Mouse (Mus musculus) megakaryocyte, adult 5-6 weeks (primary cell): ENCODE measurements around the gene Kcnc1. TPM values are rescaled to one million over a fixed set of nuclear protein-coding genes. Genes with fewer than 3 reads are reported as not detected.

Experiments used
- ATAC-seq: 2 replicates; pipeline ENCODE4 v1.8.0; 2016; ENCODE audit warnings: mild to moderate bottlenecking, inconsistent platforms; ENCODE audit not compliant: poor library complexity, severe bottlenecking
- total RNA-seq, 2 experiments: library from RNA; stranded (forward) in 1 of 2; stranded (reverse) in 1 of 2; fragments of 153-499, 151-499 nt in 1 of 2; fragments of 221-1000, 200-1000 nt in 1 of 2; gene quantifications; 2 replicates each; pipeline versions ENCODE4 v1.2.3 to v1.2.4; 2015 to 2017

Kcnc1 gene
- total RNA-seq, 2 experiments from 2014 or later = 0.04 TPM

- ATAC-seq = no peak
Observed at GRCm38 (mm10) chr7:46466422-46466981, 70.2 kb downstream of the Kcnc1 start.

GRCm38 (mm10) chr7:46469542-46469941, 73.2 kb downstream of the Kcnc1 start:
- ATAC-seq = no peak

DNA sequence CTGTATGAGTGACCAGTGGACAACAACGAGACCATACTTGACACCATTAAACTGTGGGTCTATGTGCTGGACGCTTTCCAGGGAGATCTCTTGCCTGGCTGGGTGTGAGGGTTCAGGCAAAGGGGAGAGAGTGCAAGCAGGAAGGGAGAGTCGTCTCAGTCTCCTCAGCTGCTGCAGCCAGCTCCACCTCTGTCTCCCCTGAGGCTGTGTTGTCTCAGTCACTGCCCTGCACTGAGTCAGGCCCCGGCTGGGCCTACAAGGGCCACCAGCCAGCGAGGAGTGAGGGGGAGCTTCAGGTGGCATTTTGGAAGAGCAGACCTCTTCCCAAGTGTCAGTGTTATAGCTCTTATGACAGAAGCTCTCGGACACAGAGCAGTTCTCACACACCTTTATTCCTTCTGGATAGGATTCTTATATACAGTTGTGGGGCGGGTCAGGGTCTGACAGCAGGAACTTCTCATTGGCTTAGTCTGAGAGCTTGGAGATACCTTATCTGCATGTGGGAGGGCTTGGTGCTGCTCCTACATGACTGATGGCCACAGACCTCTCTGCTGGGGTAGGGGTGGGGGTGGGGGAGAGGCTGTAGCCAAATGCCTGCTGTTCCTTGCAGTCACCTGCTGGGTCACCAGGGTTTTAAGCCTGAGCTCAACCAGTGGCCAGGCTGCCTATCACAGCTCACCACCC, 74.9 kb downstream of the Kcnc1 start:
- ATAC-seq = no peak

DNA sequence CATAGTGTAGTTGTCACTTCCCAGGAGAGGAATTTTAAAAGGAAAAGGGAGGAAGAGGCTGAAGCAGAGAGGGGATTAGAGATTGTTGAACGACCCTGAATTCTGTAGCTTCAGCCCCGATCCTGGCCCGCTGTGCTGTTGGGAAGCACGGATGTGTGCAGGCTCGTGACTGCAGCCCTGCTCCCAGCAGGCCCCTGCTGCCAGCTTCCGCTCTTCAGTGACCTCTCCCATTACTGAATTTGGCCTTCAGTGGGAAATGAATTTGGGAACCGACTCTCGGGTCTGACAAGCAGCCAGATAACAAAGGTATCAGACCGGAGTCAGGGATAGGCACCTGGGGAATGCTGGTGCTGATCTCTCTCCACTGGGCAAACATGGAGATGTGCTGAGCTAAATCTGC, 76.8 kb downstream of the Kcnc1 start:
- no peak for ATAC-seq

DNA sequence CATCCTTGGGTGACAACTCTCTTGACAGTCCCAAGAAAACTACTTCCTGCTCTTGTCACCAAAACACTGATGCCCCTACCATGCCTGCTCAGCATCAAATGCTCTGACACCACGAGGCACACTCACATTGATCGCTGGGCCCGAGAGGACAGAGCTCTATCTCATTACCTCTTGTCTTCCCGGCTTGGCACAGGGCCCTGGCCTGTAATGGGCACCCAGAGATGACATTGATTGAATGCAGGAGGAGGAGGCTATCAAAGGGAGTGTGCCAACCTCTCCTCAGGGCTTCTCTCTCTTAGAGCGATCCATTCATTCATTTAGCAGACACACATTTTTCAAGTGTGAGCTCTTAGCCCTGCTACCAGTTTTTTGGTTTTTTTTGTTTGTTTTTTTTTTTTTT, 79.2 kb downstream of the Kcnc1 start:
- ATAC-seq = no peak

- no peak for ATAC-seq
Observed at GRCm38 (mm10) chr7:46477456-46477855, 81.2 kb downstream of the Kcnc1 start.

GRCm38 (mm10) chr7:46479793-46480192, 83.5 kb downstream of the Kcnc1 start:
- ATAC-seq = no peak

- ATAC-seq = no peak
Observed at GRCm38 (mm10) chr7:46482099-46482531, 85.8 kb downstream of the Kcnc1 start.

- no peak for ATAC-seq
Observed at GRCm38 (mm10) chr7:46483050-46483449, 86.8 kb downstream of the Kcnc1 start.

- ATAC-seq = no peak
Observed at GRCm38 (mm10) chr7:46484223-46484622, 87.9 kb downstream of the Kcnc1 start.

DNA sequence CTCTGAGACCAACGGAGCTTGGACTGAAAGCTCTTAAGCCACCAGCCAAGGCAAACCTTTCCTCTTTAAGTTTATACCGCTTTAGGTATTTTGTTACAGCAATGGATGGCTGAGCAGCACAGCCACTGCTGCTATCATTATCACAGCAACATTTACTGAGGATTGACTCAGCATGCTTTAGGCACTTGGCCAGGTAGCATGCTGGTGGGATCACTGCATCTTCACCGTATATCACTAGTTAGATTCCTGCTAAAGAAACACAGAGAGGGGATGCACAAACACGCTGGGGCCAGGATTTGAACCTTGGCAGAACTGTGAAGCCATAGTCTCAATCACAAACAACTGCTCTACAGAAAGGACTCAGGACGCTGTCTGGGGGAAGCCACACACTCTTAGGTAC, 90.5 kb downstream of the Kcnc1 start:
- ATAC-seq = no peak

GRCm38 (mm10) chr7:46487354-46487753, 91.1 kb downstream of the Kcnc1 start:
- ATAC-seq = no peak

Other genes starting within 250 kb of the Kcnc1 start
- gene Abcc8, start 216.5 kb upstream of the Kcnc1 start, total RNA-seq (2015) = not detected in 2 replicates
- gene Abcc8, start 216.5 kb upstream of the Kcnc1 start, total RNA-seq (2017) = 0.04 TPM in 1 of 2 replicates, not detected in the other
- 0.13 TPM in 1 of 2 replicates, not detected in the other for gene Ush1c, start 158.0 kb upstream of the Kcnc1 start, total RNA-seq (2015)
- not detected in 2 replicates for gene Ush1c, start 158.0 kb upstream of the Kcnc1 start, total RNA-seq (2017)
- gene Otog, start 155.5 kb upstream of the Kcnc1 start, total RNA-seq (2015) = not detected in 2 replicates
- gene Otog, start 155.5 kb upstream of the Kcnc1 start, total RNA-seq (2017) = not detected in 2 replicates
- not detected in 2 replicates for gene Myod1, start 20.0 kb upstream of the Kcnc1 start, total RNA-seq (2015)
- not detected in 2 replicates for gene Myod1, start 20.0 kb upstream of the Kcnc1 start, total RNA-seq (2017)
- 4.1 and 8.3 TPM in 2 replicates for gene Sergef, start 243.3 kb downstream of the Kcnc1 start, total RNA-seq (2015)
- 8.3 and 9.3 TPM in 2 replicates for gene Sergef, start 243.3 kb downstream of the Kcnc1 start, total RNA-seq (2017)